Mouse (Mus musculus) limb, embryonic 12.5 days (tissue): ENCODE measurements at regions not wholly inside any gene's neighbourhood (a gene's known extent, or its start where the extent isn't known, plus 50 kb on each side); places are given as distances from the start of the nearest gene placed in this dataset.

ENCODE experiments used
- ATAC-seq: fragments of 200-750 bp; cut with Nextera tagmentation; 2 replicates; pipeline ENCODE4 v1.8.0; 2017; ENCODE audit warnings: low read depth, moderate TSS enrichment; ENCODE audit not compliant: insufficient number of reproducible peaks, insufficient read depth, low FRiP score, low TSS enrichment
- H3K27ac ChIP-seq: fragments of 300-500 bp; sonication (generic); 2 replicates; pipeline ENCODE4 v1.5.1; 2016; ENCODE audit warnings: mild to moderate bottlenecking, moderate library complexity
- H3K27me3 ChIP-seq: fragments of 300-500 bp; sonication (generic); 2 replicates; pipeline ENCODE4 v1.6.1; 2016; ENCODE audit warnings: mild to moderate bottlenecking, moderate library complexity
- H3K36me3 ChIP-seq: fragments of 300-500 bp; sonication (generic); 2 replicates; pipeline ENCODE4 v1.6.1; 2016; ENCODE audit warnings: mild to moderate bottlenecking, moderate library complexity
- H3K4me1 ChIP-seq: fragments of 300-500 bp; sonication (generic); replicated peaks from 2 replicates; pipeline ENCODE4 v1.6.1; 2016
- H3K4me2 ChIP-seq: fragments of 300-500 bp; sonication (generic); 2 replicates; pipeline ENCODE4 v1.6.1; 2016; ENCODE audit warnings: mild to moderate bottlenecking, moderate library complexity
- H3K4me3 ChIP-seq: fragments of 300-500 bp; sonication (generic); replicated peaks from 2 replicates; pipeline ENCODE4 v1.5.1; 2016; ENCODE audit warnings: mild to moderate bottlenecking
- H3K9ac ChIP-seq: fragments of 300-500 bp; sonication (generic); replicated peaks from 2 replicates; pipeline ENCODE4 v1.6.1; 2016; ENCODE audit warnings: mild to moderate bottlenecking, moderate library complexity
- H3K9me3 ChIP-seq: fragments of 300-500 bp; sonication (generic); 2 replicates; pipeline ENCODE4 v1.6.1; 2016; ENCODE audit warnings: mild to moderate bottlenecking, moderate library complexity
- WGBS: fragments of 180-500 bp; shearing (Covaris S2); methylation state at CpG from one replicate; pipeline ENCODE4 v1.1.7; 2016; 5-methylcytosine and 5-hydroxymethylcytosine counted together

GRCm38 (mm10) chr8:34736214-34736613 is 624.7 kb upstream of the Gm10131 start:
- H3K9me3 ChIP-seq = no peaks in the 10 kb centered on the region
- no peaks in the 10 kb centered on the region; the same call in 1 of the 2 replicates for H3K4me1 ChIP-seq
- no peak overlapping the region for H3K4me2 ChIP-seq
- WGBS = 73% methylated on average over 4 of the region's 4 CpGs
- H3K27me3 ChIP-seq = no peaks in the 10 kb centered on the region
- H3K9ac ChIP-seq = no peak overlapping the region
- no peak overlapping the region for H3K27ac ChIP-seq
- no peak overlapping the region for H3K4me3 ChIP-seq
- ATAC-seq = no peak
- no peaks in the 10 kb centered on the region for H3K36me3 ChIP-seq

GRCm38 (mm10) chr8:34735006-34735405 is 623.5 kb upstream of the Gm10131 start:
- Histone ChIP-seq H3K9ac (no peak overlapping the region), H3K27ac (no peak overlapping the region), H3K4me1 (no peaks in the 10 kb centered on the region; the same call in 1 of the 2 replicates), H3K36me3 (no peaks in the 10 kb centered on the region), H3K4me3 (no peak overlapping the region), H3K9me3 (no peaks in the 10 kb centered on the region), H3K27me3 (no peaks in the 10 kb centered on the region), H3K4me2 (no peak overlapping the region)
- WGBS = 90% methylated on average over 4 of the region's 4 CpGs
- ATAC-seq = no peak

DNA sequence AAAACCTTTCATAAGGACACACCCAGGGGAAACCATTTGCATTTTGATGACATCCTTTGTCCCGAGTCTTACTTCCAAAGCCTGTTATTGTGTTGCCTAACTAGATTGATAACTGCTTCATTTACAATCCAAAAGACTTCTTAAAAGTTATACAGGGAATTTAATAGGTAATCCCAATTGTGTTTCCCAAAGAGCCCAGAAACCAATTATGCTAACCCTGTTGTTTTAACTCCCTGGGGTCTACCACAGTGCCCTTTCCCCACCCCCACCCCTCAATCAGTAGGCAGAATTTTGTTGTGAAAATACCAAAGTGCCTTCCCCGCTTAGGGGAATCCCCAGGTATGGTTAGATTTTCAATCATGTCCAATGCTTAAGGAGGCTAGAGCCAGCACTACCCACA is 621.3 kb upstream of the Gm10131 start:
- Histone ChIP-seq H3K9me3 (no peaks in the 10 kb centered on the region), H3K36me3 (no peaks in the 10 kb centered on the region), H3K9ac (no peak overlapping the region), H3K4me1 (no peaks in the 10 kb centered on the region; the same call in 1 of the 2 replicates), H3K4me2 (no peak overlapping the region), H3K27me3 (no peaks in the 10 kb centered on the region), H3K27ac (no peak overlapping the region), H3K4me3 (no peak overlapping the region)
- ATAC-seq = no peak
- WGBS = 34% methylated on average over 2 of the region's 2 CpGs

DNA sequence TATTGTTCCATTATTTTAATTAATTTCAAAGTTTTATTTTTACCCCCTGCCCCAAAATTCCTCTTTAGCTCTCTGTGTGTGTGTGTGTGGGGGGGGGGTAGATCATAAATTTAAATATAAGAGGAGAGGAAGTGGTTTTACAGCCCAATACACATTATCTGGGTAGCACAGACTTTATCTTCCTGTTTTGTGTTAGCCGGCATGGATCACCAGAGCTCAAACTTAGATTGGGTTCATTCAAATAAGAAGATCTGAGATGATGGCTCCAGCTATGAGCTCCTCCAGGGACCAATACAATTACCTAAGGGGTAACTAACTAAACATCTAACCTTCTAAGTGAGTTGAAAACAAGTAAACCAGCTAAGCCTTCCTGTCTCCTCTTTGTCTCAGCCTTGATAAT is 620.8 kb upstream of the Gm10131 start:
- Histone ChIP-seq H3K4me3 (no peak overlapping the region), H3K36me3 (no peaks in the 10 kb centered on the region), H3K4me1 (no peaks in the 10 kb centered on the region; the same call in 1 of the 2 replicates), H3K9ac (no peak overlapping the region), H3K27ac (no peak overlapping the region), H3K9me3 (no peaks in the 10 kb centered on the region), H3K27me3 (no peaks in the 10 kb centered on the region), H3K4me2 (no peak overlapping the region)
- no peak for ATAC-seq
- WGBS = 33% methylated on average over 1 of the region's 1 CpGs

GRCm38 (mm10) chr8:34731096-34731999 is 619.8 kb upstream of the Gm10131 start:
- Histone ChIP-seq H3K27ac (no peak overlapping the region), H3K4me2 (peak overlapping the region; percentile 30), H3K27me3 (no peaks in the 10 kb centered on the region), H3K9ac (no peak overlapping the region), H3K9me3 (no peaks in the 10 kb centered on the region), H3K36me3 (no peaks in the 10 kb centered on the region), H3K4me3 (no peak overlapping the region), H3K4me1 (no peaks in the 10 kb centered on the region; the same call in 1 of the 2 replicates)
- WGBS = 35% methylated on average over 12 of the region's 12 CpGs
- ATAC-seq = no peak

- no peaks in the 10 kb centered on the region for H3K36me3 ChIP-seq
- no peak overlapping the region for H3K9ac ChIP-seq
- H3K4me3 ChIP-seq = no peak overlapping the region
- 87% methylated on average over 7 of the region's 7 CpGs for WGBS
- no peaks in the 10 kb centered on the region for H3K27me3 ChIP-seq
- no peak overlapping the region for H3K27ac ChIP-seq
- ATAC-seq = no peak
- H3K9me3 ChIP-seq = no peaks in the 10 kb centered on the region
- no peaks in the 10 kb centered on the region; the same call in 1 of the 2 replicates for H3K4me1 ChIP-seq
- H3K4me2 ChIP-seq = no peak overlapping the region
These were observed 618.0 kb upstream of the Gm10131 start for GRCm38 (mm10) chr8:34729585-34729984.

DNA sequence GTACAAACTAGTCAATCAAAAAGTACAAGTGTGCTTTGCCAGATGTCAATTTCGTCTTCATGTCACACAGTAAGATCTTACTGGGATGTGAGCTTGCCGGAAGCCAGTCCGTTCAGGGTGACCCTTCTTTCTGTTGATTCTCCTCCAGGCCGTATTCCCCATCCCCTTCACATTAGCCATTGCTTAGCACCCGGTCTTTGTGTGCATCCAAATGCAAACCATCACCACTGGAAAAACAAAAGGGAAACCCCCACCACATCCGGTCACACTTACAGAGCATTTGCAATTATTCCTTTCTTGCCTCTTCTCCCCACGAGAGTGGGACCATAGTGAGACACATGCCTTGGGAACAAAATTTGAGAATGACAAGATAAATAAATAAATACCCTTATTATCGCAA is 616.2 kb upstream of the Gm10131 start:
- WGBS = 81% methylated on average over 8 of the region's 8 CpGs
- no peaks in the 10 kb centered on the region for H3K9me3 ChIP-seq

DNA sequence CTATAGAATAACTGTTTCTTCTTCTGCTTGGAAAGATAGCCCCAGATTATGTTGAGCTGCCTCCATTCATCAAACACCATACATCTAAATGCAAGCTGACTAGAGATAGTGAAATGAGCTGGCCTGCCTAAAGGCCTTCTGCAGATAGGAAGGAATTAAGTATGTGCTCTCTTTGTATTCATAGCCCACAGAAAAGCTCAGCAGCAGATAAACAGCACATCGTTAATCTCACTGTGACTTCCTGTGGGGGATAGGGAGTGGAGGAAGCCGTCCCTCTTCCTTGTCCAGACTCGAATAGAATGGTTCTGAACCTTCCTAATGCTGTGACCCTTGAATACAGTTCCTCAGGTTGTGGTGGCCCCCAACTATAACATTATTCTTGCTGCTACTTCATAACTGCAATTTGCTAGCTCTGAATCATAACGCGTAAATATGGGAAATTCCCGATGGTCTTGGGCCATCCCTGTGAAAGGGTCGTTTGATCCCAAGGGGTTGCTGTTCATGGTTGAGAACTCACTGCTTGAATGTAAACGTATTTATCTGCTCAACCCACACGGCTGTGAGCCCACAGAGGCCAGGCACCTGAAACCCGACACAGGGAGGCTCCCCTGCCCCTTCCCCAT is 614.7 kb upstream of the Gm10131 start:
- WGBS = 64% methylated on average over 10 of the region's 10 CpGs
- ATAC-seq = no peak
- no peaks in the 10 kb centered on the region for H3K36me3 ChIP-seq

More for the DNA sequence above, 616.2 kb upstream of the Gm10131 start:
- no peak overlapping the region for H3K4me3 ChIP-seq
- no peaks in the 10 kb centered on the region for H3K4me1 ChIP-seq
- H3K27me3 ChIP-seq = no peaks in the 10 kb centered on the region
- H3K36me3 ChIP-seq = no peaks in the 10 kb centered on the region
- no peak overlapping the region for H3K27ac ChIP-seq
- H3K4me2 ChIP-seq = no peak overlapping the region
- no peak for ATAC-seq
- H3K9ac ChIP-seq = no peak overlapping the region

DNA sequence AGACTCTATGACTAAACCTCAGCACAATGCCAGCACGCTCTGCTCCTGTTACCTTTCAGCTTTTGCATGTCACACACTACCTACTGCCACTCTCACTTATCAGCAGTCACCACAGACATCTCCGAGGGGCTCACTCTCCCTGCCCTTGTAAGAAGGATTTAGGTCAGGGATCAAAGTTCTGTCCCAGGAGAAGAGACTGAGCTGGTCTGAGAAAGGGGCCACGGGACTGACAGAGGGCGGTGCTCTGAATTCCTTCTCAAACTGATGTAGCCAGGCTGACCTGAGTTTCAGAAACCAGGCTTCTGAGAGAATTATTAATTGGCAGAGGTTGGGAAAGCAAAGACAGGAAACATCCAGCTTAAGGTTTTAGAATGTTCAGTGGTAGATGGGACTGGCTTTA is 614.0 kb upstream of the Gm10131 start:
- ATAC-seq = no peak
- Histone ChIP-seq H3K27ac (no peak overlapping the region), H3K36me3 (no peaks in the 10 kb centered on the region), H3K4me3 (no peak overlapping the region), H3K4me2 (no peak overlapping the region), H3K4me1 (no peaks in the 10 kb centered on the region), H3K9ac (no peak overlapping the region), H3K27me3 (no peaks in the 10 kb centered on the region), H3K9me3 (no peaks in the 10 kb centered on the region)
- WGBS = 65% methylated on average over 4 of the region's 4 CpGs

More for the DNA sequence above, 614.7 kb upstream of the Gm10131 start:
- Histone ChIP-seq H3K9ac (no peak overlapping the region), H3K27ac (no peak overlapping the region), H3K4me2 (no peak overlapping the region), H3K4me3 (no peak overlapping the region), H3K27me3 (no peaks in the 10 kb centered on the region), H3K9me3 (no peaks in the 10 kb centered on the region), H3K4me1 (no peaks in the 10 kb centered on the region)

DNA sequence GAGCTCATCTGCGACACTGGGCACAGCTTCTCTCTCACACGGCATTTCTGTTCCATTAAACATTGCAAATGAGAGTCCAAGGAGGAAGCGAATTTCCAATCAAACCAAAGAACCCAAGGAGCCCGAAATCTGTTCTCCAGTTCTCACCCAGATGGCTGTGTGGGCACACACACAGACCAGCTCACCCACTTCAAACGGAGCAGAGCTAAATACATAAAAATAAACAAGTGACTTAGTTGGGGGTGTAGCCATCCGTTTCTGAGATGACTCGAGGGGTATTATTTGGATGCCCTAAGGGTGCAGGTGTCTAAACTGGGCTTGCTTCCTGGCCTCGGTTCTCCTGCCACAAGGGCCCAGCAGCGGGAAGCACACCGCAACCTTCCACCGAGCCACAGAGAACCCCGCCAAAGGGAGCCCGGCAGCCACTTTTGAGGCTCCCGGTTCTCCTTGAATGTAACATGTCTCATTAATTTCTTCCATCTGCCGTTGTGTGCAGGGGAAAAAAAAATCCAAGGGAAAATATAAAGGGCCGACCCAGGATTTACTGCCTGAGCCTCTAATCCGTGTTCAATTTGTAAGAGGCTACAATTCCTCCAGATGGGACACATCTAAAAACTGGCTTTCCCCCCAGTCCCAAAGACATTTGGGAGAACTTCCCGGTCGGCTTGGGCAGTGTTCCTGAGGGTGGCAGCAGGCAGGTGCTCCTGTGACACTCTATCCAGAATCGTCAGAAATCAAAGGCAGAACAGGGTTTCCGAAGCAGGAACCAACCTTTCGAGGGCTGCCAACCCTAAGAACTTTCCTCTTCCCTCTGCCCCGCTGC is 598.6 kb upstream of the Gm10131 start:
- WGBS = 59% methylated on average over 23 of the region's 23 CpGs
- no peaks in the 10 kb centered on the region for H3K36me3 ChIP-seq
- no peak overlapping the region for H3K9ac ChIP-seq
- H3K4me3 ChIP-seq = no peak overlapping the region
- no peak overlapping the region for H3K4me2 ChIP-seq
- no peaks in the 10 kb centered on the region for H3K9me3 ChIP-seq
- peaks cover 9% of the 10 kb centered on the region; the same call in 1 of the 2 replicates for H3K4me1 ChIP-seq
- no peak for ATAC-seq
- H3K27me3 ChIP-seq = no peaks in the 10 kb centered on the region; the same call in 1 of the 2 replicates
- H3K27ac ChIP-seq = 0 out of 2 replicates have a peak overlapping the region, but pooled peaks have one; percentile 35

- no peak for ATAC-seq
- no peaks in the 10 kb centered on the region for H3K36me3 ChIP-seq
- no peaks in the 10 kb centered on the region; the same call in 1 of the 2 replicates for H3K27me3 ChIP-seq
- H3K4me2 ChIP-seq = no peak overlapping the region
- H3K9ac ChIP-seq = no peak overlapping the region
- H3K4me3 ChIP-seq = no peak overlapping the region
- no peak overlapping the region for H3K27ac ChIP-seq
- WGBS = 70% methylated on average over 11 of the region's 11 CpGs
- H3K9me3 ChIP-seq = no peaks in the 10 kb centered on the region
- H3K4me1 ChIP-seq = peaks cover 9% of the 10 kb centered on the region; the same call in 1 of the 2 replicates
These were observed 597.8 kb upstream of the Gm10131 start for GRCm38 (mm10) chr8:34709316-34709715.
